Mouse (Mus musculus): ENCODE measurements around the gene Zgpat.

GRCm38 (mm10) chr2:181390136-181390870 is 25.6 kb downstream of the Zgpat start:
- no peak for TF ChIP-seq EP300 (IDR thresholded peaks at IDR 0.05; ENCODE audit: insufficient read depth, low read depth, low read length)
- TF ChIP-seq POLR2A (IDR thresholded peaks at IDR 0.05; ENCODE audit: insufficient read depth, low read length), result no peak
